Mouse (Mus musculus) liver, embryonic 16.5 days (tissue): ENCODE measurements around the gene Fam84a. TPM values are rescaled to one million over a fixed set of nuclear protein-coding genes. Genes with fewer than 3 reads are reported as not detected.

ENCODE experiments used
- ATAC-seq: fragments of 200-750 bp; cut with Nextera tagmentation; 2 replicates; pipeline ENCODE4 v1.8.0; 2017; ENCODE audit warnings: low read depth, mild to moderate bottlenecking, moderate number of reproducible peaks, moderate library complexity
- H3K27ac ChIP-seq: fragments of 300-500 bp; sonication (generic); 2 replicates; pipeline ENCODE4 v1.5.1; 2014; ENCODE audit warnings: mild to moderate bottlenecking, low read length
- H3K27me3 ChIP-seq: fragments of 300-500 bp; sonication (generic); 2 replicates; pipeline ENCODE4 v1.6.1; 2014; ENCODE audit warnings: low read depth, low read length, mixed read lengths; ENCODE audit not compliant: control insufficient read depth, insufficient read depth
- H3K36me3 ChIP-seq: fragments of 300-500 bp; sonication (generic); 2 replicates; pipeline ENCODE4 v1.6.1; 2014; ENCODE audit warnings: mild to moderate bottlenecking; ENCODE audit not compliant: control insufficient read depth, insufficient read depth
- H3K4me1 ChIP-seq: fragments of 300-500 bp; sonication (generic); 2 replicates; pipeline ENCODE4 v1.6.1; 2014; ENCODE audit warnings: low read depth, low read length, mixed read lengths; ENCODE audit not compliant: control insufficient read depth
- H3K4me2 ChIP-seq: fragments of 300-500 bp; sonication (generic); 2 replicates; pipeline ENCODE4 v1.6.1; 2014; ENCODE audit warnings: low read depth, low read length, mixed read lengths
- H3K4me3 ChIP-seq: fragments of 300-500 bp; sonication (generic); 2 replicates; pipeline ENCODE4 v1.5.1; 2014; ENCODE audit warnings: low read depth, mild to moderate bottlenecking, low read length
- H3K9ac ChIP-seq: fragments of 300-500 bp; sonication (generic); 2 replicates; pipeline ENCODE4 v1.6.1; 2014; ENCODE audit warnings: low read depth, low read length
- H3K9me3 ChIP-seq: fragments of 300-500 bp; sonication (generic); replicated peaks from 2 replicates; pipeline ENCODE4 v1.6.1; 2016; ENCODE audit warnings: low read length; ENCODE audit not compliant: control insufficient read depth
- WGBS: fragments of 180-500 bp; shearing (Covaris S2); extraction: QIAGEN DNeasy Blood & Tissue Kit; methylation state at CpG from one replicate; pipeline ENCODE4 v1.1.7; 2014; ENCODE audit not compliant: insufficient replicate concordance; 5-methylcytosine and 5-hydroxymethylcytosine counted together
- polyA plus RNA-seq: library from polyadenylated mRNA; unstranded; fragments of >200 nt; fragmentation: Nextera tagmentation; extraction: Ambion mirVana; gene quantifications from 2 replicates; pipeline ENCODE4 v1.2.1, GENCODE M21; 2015

The Fam84a gene
- 1.4 and 1.7 TPM in 2 replicates for polyA plus RNA-seq

DNA sequence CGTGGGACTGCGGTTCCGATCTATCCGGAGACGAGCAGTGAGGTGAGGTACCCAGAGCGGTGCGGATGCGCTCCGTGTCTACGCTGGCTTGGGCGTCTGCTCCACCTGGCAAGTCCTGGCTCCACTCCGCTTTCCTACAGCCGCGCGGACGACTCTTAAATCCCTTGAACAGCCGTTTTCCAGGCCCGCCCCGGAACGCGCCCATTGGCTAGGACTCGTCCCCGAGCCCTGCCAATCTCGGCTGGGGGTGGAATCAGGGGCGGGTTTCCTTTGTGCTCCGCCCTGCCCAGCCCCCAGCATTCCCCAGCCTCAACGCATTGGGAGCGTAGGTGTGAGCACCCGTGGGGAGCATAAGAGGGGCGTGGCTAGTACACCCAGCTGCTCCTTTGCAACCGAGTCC lies at the start of gene Fam84a:
TSS of gene Fam84a (minus strand) at position 134 of the 400 bp plus-strand sequence.
- Histone ChIP-seq H3K9ac (no peak within 1 kb of the TSS), H3K4me3 (peak within 1 kb of the TSS; percentile 52), H3K9me3 (no peaks in the 10 kb centered on the region), H3K4me2 (peak within 1 kb of the TSS; percentile 58), H3K27me3 (peaks cover 35% of the 10 kb centered on the region), H3K4me1 (no peaks in the 10 kb centered on the region), H3K27ac (no peak within 1 kb of the TSS), H3K36me3 (no peaks in the 10 kb centered on the region)
- ATAC-seq = peak; percentile 91
- WGBS = under 1% methylated on average over 31 of the region's 31 CpGs

DNA sequence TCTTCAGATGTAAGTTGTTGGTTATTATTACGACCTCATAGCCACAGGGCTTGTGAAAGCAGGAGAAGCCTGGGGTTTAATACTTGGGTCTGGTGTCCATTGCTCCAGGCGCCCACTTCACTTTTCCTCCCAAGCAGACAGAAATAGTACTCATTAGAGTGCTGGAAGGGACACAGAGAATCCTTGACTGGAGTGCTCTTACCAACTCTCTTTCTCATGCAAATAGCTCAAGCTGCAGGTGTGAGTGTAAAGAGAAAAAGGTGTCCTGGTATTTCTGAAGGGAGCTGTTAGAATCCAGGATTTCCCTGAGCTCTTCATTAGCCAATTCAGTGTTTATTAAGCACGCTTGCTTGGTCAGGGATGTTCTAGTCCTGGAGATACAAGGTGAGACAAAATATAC lies 43.6 kb upstream of the Fam84a start:
- Histone ChIP-seq H3K9ac (no peak overlapping the region), H3K27ac (no peak overlapping the region), H3K27me3 (no peaks in the 10 kb centered on the region), H3K9me3 (no peaks in the 10 kb centered on the region), H3K4me2 (no peak overlapping the region), H3K36me3 (no peaks in the 10 kb centered on the region), H3K4me1 (no peaks in the 10 kb centered on the region), H3K4me3 (no peak overlapping the region)
- WGBS = 36% methylated on average over 3 of the region's 3 CpGs
- ATAC-seq = no peak

- H3K27me3 ChIP-seq = no peaks in the 10 kb centered on the region
- no peak overlapping the region for H3K27ac ChIP-seq
- no peak for ATAC-seq
- H3K9ac ChIP-seq = no peak overlapping the region
- H3K9me3 ChIP-seq = no peaks in the 10 kb centered on the region
- H3K4me1 ChIP-seq = no peaks in the 10 kb centered on the region
- 63% methylated on average over 3 of the region's 3 CpGs for WGBS
- no peak overlapping the region for H3K4me3 ChIP-seq
- no peak overlapping the region for H3K4me2 ChIP-seq
- no peaks in the 10 kb centered on the region for H3K36me3 ChIP-seq
Measured at GRCm38 (mm10) chr12:14186689-14187195, 34.9 kb upstream of the Fam84a start.

- Histone ChIP-seq H3K4me3 (no peak overlapping the region), H3K27me3 (no peaks in the 10 kb centered on the region), H3K9me3 (no peaks in the 10 kb centered on the region), H3K4me2 (no peak overlapping the region), H3K27ac (no peak overlapping the region), H3K9ac (no peak overlapping the region), H3K36me3 (no peaks in the 10 kb centered on the region), H3K4me1 (no peaks in the 10 kb centered on the region)
- no peak for ATAC-seq
- 28% methylated on average over 2 of the region's 2 CpGs for WGBS
Measured at GRCm38 (mm10) chr12:14165713-14166112, 13.9 kb upstream of the Fam84a start.

GRCm38 (mm10) chr12:14164936-14165335 lies 13.1 kb upstream of the Fam84a start:
- no peak overlapping the region for H3K27ac ChIP-seq
- no peak for ATAC-seq
- H3K4me2 ChIP-seq = no peak overlapping the region
- no peaks in the 10 kb centered on the region for H3K27me3 ChIP-seq
- WGBS = 62% methylated on average over 1 of the region's 1 CpGs
- H3K4me1 ChIP-seq = no peaks in the 10 kb centered on the region
- H3K9ac ChIP-seq = no peak overlapping the region
- no peaks in the 10 kb centered on the region for H3K36me3 ChIP-seq
- H3K9me3 ChIP-seq = no peaks in the 10 kb centered on the region
- no peak overlapping the region for H3K4me3 ChIP-seq

DNA sequence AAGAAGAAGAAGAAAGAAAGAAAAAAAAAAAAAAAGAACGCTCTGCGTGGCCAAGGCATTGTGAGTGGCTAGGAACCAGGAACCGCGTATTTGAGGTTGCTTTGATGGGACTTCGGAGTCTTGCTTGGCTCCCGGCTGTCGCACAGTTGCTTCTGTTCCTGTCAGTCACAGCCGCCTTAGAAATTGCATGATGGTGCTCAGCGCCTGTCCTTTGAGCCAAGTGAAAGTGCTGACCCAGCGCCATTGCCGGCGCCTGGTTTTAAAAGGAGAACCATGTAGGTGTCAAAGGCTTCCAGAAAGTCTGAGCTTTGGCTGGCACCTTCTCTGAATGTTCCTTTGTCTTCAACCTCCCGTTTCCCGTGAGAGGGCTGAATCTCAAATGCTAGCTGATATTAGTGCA lies 572 bp upstream of the Fam84a start:
- no peaks in the 10 kb centered on the region for H3K4me1 ChIP-seq
- H3K9ac ChIP-seq = no peak overlapping the region
- no peaks in the 10 kb centered on the region for H3K9me3 ChIP-seq
- no peak for ATAC-seq
- peaks cover 35% of the 10 kb centered on the region for H3K27me3 ChIP-seq
- H3K4me3 ChIP-seq = peak overlapping the region; percentile 52
- WGBS = 2% methylated on average over 14 of the region's 14 CpGs
- H3K27ac ChIP-seq = no peak overlapping the region
- H3K36me3 ChIP-seq = no peaks in the 10 kb centered on the region
- H3K4me2 ChIP-seq = peak overlapping the region; percentile 58

GRCm38 (mm10) chr12:14150936-14151631 lies 770 bp downstream of the Fam84a start:
- ATAC-seq = peak; percentile 45; the same call in 1 of the 2 replicates
- 4% methylated on average over 19 of the region's 19 CpGs for WGBS
- H3K4me2 ChIP-seq = peak overlapping the region; percentile 58

DNA sequence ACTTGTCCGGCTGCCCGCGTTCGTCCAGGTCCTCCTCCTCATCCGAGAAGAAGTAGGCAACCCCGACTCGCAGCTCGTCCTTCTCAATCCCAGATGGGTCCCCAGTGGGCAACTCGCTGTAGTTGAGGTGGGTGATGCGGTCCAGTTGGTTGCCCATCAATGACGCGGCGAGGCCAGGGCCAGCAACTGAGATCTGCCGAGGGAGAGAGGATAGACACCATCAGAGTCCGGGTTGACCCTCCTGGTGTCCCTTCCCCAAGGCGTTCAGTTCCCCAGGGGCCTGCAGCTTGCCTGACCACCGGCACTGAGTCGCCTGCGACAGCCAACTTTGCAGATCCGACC lies 1.3 kb downstream of the Fam84a start:
- peaks cover 35% of the 10 kb centered on the region for H3K27me3 ChIP-seq
- no peaks in the 10 kb centered on the region for H3K9me3 ChIP-seq
- peak overlapping the region; percentile 34 for H3K4me3 ChIP-seq
- H3K36me3 ChIP-seq = no peaks in the 10 kb centered on the region
- no peak overlapping the region for H3K9ac ChIP-seq
- H3K27ac ChIP-seq = no peak overlapping the region
- no peaks in the 10 kb centered on the region for H3K4me1 ChIP-seq
- peak overlapping the region; percentile 58 for H3K4me2 ChIP-seq
- 5% methylated on average over 20 of the region's 20 CpGs for WGBS
- no peak for ATAC-seq

More at GRCm38 (mm10) chr12:14150936-14151631, 770 bp downstream of the Fam84a start:
- peak overlapping the region; percentile 52 for H3K4me3 ChIP-seq
- no peak overlapping the region for H3K27ac ChIP-seq
- no peaks in the 10 kb centered on the region for H3K36me3 ChIP-seq
- H3K9me3 ChIP-seq = no peaks in the 10 kb centered on the region
- H3K9ac ChIP-seq = no peak overlapping the region
- no peaks in the 10 kb centered on the region for H3K4me1 ChIP-seq
- peaks cover 35% of the 10 kb centered on the region for H3K27me3 ChIP-seq

GRCm38 (mm10) chr12:14149843-14150567 lies 1.8 kb downstream of the Fam84a start:
- Histone ChIP-seq H3K4me2 (peak overlapping the region; percentile 58), H3K27ac (no peak overlapping the region), H3K4me1 (no peaks in the 10 kb centered on the region), H3K9me3 (no peaks in the 10 kb centered on the region), H3K36me3 (no peaks in the 10 kb centered on the region), H3K4me3 (peak overlapping the region; percentile 34), H3K9ac (no peak overlapping the region), H3K27me3 (peaks cover 35% of the 10 kb centered on the region)
- 1% methylated on average over 59 of the region's 59 CpGs for WGBS
- no peak for ATAC-seq
